Mouse (Mus musculus): ENCODE data around the gene Gpank1. TPM values are rescaled to one million over a fixed set of nuclear protein-coding genes. Genes with fewer than 3 reads are reported as not detected.
A peak's percentile ranks its signal among the peaks of the same experiment; 100 is the strongest.

Gene Gpank1
- polyA plus RNA-seq, 1 experiment, result 29.1 TPM

GRCm38 (mm10) chr17:35128996-35129395 lies 7.7 kb downstream of the Gpank1 start:
- Histone ChIP-seq H3K4me1 (ENCODE audit: control insufficient read depth, insufficient read depth, low read length) (peaks cover 18% of the 10 kb centered on the region), H3K27ac (ENCODE audit: insufficient read depth, low read depth, low read length) (no peak overlapping the region), H3K4me3 (ENCODE audit: insufficient read depth, low read length) (no peak overlapping the region)
- TF ChIP-seq POLR2A (IDR thresholded peaks at IDR 0.05; ENCODE audit: borderline replicate concordance, low read depth, low read length) (no peak), CTCF (IDR thresholded peaks at IDR 0.05; ENCODE audit: low read depth, low read length) (no peak)

- Histone ChIP-seq H3K4me1 (ENCODE audit: control insufficient read depth, insufficient read depth, low read length) (peaks cover 9% of the 10 kb centered on the region), H3K4me3 (ENCODE audit: insufficient read depth, low read length) (no peak overlapping the region), H3K27ac (ENCODE audit: insufficient read depth, low read depth, low read length) (no peak overlapping the region)
- TF ChIP-seq CTCF (IDR thresholded peaks at IDR 0.05; ENCODE audit: low read depth, low read length), result no peak
These were observed 9.8 kb downstream of the Gpank1 start for GRCm38 (mm10) chr17:35131038-35131437.

GRCm38 (mm10) chr17:35131500-35132173 lies 10.4 kb downstream of the Gpank1 start, which contains the start of gene Apom:
Apom (minus strand) TSS chr17:35132050.
- Histone ChIP-seq H3K27ac (ENCODE audit: insufficient read depth, low read depth, low read length) (no peak within 1 kb of the TSS), H3K4me1 (ENCODE audit: control insufficient read depth, insufficient read depth, low read length) (peaks cover 11% of the 10 kb centered on the region), H3K4me3 (ENCODE audit: insufficient read depth, low read length) (no peak within 1 kb of the TSS)
- TF ChIP-seq POLR2A (IDR thresholded peaks at IDR 0.05; ENCODE audit: borderline replicate concordance, low read depth, low read length) (no peak), CTCF (IDR thresholded peaks at IDR 0.05; ENCODE audit: low read depth, low read length) (no peak)

- H3K27ac ChIP-seq (ENCODE audit: insufficient read depth, low read depth, low read length), result no peak overlapping the region
- TF ChIP-seq CTCF (IDR thresholded peaks at IDR 0.05; ENCODE audit: low read depth, low read length) (no peak), POLR2A (IDR thresholded peaks at IDR 0.05; ENCODE audit: borderline replicate concordance, low read depth, low read length) (no peak)
- peaks cover 12% of the 10 kb centered on the region for H3K4me1 ChIP-seq (ENCODE audit: control insufficient read depth, insufficient read depth, low read length)
- H3K4me3 ChIP-seq (ENCODE audit: insufficient read depth, low read length), result no peak overlapping the region
These were observed 10.9 kb downstream of the Gpank1 start for GRCm38 (mm10) chr17:35132174-35132560.

- Histone ChIP-seq H3K27ac (ENCODE audit: insufficient read depth, low read depth, low read length) (no peak overlapping the region), H3K4me3 (ENCODE audit: insufficient read depth, low read length) (no peak overlapping the region), H3K4me1 (ENCODE audit: control insufficient read depth, insufficient read depth, low read length) (peaks cover 8% of the 10 kb centered on the region)
- TF ChIP-seq CTCF (IDR thresholded peaks at IDR 0.05; ENCODE audit: low read depth, low read length) (no peak), POLR2A (IDR thresholded peaks at IDR 0.05; ENCODE audit: borderline replicate concordance, low read depth, low read length) (no peak)
These were observed 12.3 kb downstream of the Gpank1 start for GRCm38 (mm10) chr17:35133517-35133916.

GRCm38 (mm10) chr17:35134801-35135590 lies 13.7 kb downstream of the Gpank1 start, which contains the start of gene Bag6:
Bag6 (plus strand) TSS chr17:35135178.
- TF ChIP-seq CTCF (IDR thresholded peaks at IDR 0.05; ENCODE audit: low read depth, low read length) (no peak), POLR2A (IDR thresholded peaks at IDR 0.05; ENCODE audit: borderline replicate concordance, low read depth, low read length) (no peak)
- H3K4me1 ChIP-seq (ENCODE audit: control insufficient read depth, insufficient read depth, low read length), result peaks cover 8% of the 10 kb centered on the region
- H3K27ac ChIP-seq (ENCODE audit: insufficient read depth, low read depth, low read length), result peak within 1 kb of the TSS; percentile 93
- H3K4me3 ChIP-seq (ENCODE audit: insufficient read depth, low read length), result peak within 1 kb of the TSS; percentile 86

- Histone ChIP-seq H3K4me3 (ENCODE audit: insufficient read depth, low read length) (peak overlapping the region; percentile 86), H3K4me1 (ENCODE audit: control insufficient read depth, insufficient read depth, low read length) (peaks cover 8% of the 10 kb centered on the region), H3K27ac (ENCODE audit: insufficient read depth, low read depth, low read length) (peak overlapping the region; percentile 93)
- TF ChIP-seq POLR2A (IDR thresholded peaks at IDR 0.05; ENCODE audit: borderline replicate concordance, low read depth, low read length) (no peak), CTCF (IDR thresholded peaks at IDR 0.05; ENCODE audit: low read depth, low read length) (no peak)
These were observed 14.5 kb downstream of the Gpank1 start for GRCm38 (mm10) chr17:35135591-35136320.

GRCm38 (mm10) chr17:35139269-35139668 lies 18.0 kb downstream of the Gpank1 start:
- Histone ChIP-seq H3K4me1 (ENCODE audit: control insufficient read depth, insufficient read depth, low read length) (peaks cover 8% of the 10 kb centered on the region), H3K4me3 (ENCODE audit: insufficient read depth, low read length) (no peak overlapping the region), H3K27ac (ENCODE audit: insufficient read depth, low read depth, low read length) (no peak overlapping the region)
- no peak for TF ChIP-seq POLR2A (IDR thresholded peaks at IDR 0.05; ENCODE audit: borderline replicate concordance, low read depth, low read length)
- TF ChIP-seq CTCF (IDR thresholded peaks at IDR 0.05; ENCODE audit: low read depth, low read length), result no peak

GRCm38 (mm10) chr17:35140490-35140996 lies 19.3 kb downstream of the Gpank1 start:
- H3K4me3 ChIP-seq (ENCODE audit: insufficient read depth, low read length), result no peak overlapping the region
- TF ChIP-seq POLR2A (IDR thresholded peaks at IDR 0.05; ENCODE audit: borderline replicate concordance, low read depth, low read length) (no peak), CTCF (IDR thresholded peaks at IDR 0.05; ENCODE audit: low read depth, low read length) (no peak)
- peaks cover 8% of the 10 kb centered on the region for H3K4me1 ChIP-seq (ENCODE audit: control insufficient read depth, insufficient read depth, low read length)
- H3K27ac ChIP-seq (ENCODE audit: insufficient read depth, low read depth, low read length), result no peak overlapping the region
